Mouse (Mus musculus) spleen, postnatal 36 days (tissue): ENCODE measurements around the gene Rab40b.

Source experiments
- DNase-seq, 2 experiments: peaks; one replicate each; pipeline ENCODE4 v3.0.0; 2022; ENCODE audit warnings: low spot score in 2 of 2, mixed read lengths in 1 of 2

Gene Rab40b

DNA sequence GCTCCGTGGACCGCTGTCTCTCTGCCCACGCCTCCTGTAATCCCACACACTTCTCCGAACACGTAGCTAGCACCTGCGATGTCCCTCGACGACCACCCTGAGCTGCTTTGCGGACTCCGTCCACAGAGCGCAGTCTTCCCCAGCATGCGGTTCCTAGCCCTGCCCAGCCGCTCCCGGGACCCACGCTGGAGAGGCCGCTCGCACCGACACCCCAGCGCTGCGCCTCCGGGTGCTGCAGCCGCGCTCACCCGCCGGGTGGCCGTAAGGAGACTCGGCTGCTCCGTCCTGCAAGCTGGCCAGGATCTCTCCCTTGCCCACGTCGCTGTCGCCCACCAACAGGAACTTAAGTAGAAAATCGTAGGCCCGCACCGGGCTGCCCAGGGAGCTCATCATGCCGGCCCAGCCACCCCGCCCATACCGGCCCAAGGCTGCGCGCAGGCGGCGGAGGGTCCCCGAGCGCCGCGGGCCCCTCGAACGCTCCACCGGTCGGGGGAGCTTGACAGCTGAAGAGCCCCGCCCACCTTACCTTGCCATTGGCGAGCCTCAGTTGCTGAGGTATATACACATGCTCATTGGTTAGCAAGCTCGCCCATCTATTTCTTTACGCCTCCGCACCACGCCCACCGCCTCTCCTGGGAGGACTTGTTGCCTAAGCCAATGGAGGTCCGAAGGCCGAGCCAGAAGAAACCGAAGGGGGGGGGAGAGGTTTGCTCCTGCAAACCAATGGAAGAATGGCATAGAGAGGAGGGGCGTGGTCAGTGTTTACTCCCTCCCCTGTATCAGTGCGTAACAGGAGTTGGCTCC, at the start of gene Rab40b:
Gene Rab40b (minus strand): TSS at position 502 of the 804 bp plus-strand sequence.
- peak; percentile 55 to 69 for DNase-seq

DNA sequence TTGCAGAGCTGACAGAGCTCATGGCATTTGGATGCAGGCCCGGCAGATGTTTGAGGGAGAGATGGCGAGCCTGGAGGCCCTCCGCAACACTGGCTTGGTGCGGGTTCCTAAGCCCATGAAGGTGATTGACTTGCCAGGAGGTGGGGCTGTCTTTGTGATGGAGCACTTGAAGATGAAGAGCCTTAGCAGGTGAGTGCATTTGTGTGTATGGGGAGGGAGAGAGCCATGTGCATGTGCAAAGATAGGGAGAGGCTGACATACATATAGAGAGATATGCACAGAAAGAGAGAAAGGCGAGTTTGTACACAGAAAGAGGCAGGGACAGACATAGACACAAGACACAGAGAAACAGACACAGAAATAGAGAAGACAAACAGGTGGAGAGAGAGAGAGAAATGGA, 49.2 kb upstream of the Rab40b start:
- DNase-seq = peak in 1 of 2 experiments; percentile 16

DNA sequence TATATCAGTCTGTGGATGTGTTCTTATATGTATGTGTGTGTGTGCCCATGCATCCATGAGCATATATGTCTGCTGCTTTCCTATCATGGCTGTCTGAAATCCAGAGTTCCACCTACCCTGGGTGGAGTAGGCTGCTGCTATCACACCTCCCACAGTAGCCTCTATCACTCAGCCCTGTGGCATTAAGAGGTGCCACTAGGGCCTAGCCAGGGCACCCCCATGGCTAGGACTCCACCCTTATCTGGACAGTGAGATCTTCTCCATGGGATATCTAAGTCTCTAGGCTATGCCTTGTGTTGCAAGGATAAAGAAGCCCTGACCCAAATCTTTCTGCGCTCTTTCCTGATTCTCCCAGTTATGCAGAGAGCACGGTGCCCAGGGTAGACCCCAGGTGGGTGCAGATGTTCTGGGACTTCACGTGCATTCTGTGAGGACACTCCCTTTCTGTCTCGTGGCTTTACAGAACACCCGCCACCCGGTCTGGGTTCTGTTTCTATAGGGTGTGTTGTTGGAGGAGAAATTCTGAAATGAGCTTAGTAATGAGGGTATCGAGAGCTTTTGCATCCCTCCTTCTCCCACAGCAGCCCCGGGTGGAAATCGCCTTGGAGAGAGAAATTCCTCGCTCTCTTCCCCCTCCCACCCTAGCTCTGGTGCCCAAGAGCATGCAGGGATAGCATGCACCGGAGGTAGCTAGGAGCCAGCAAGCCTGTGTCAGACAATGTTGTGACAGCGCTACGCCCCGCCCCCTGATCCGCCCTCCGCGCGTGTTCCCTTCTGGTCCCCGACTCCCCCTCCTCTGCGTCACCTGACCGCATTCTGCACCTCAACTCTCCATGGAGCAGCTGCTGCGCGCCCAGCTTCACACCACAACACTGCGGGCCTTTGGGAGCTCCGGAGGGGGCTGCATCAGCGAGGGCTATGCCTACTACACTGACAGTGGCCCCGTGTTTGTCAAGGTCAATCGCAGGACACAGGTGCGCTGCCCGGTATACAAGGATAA, 46.4 kb upstream of the Rab40b start, which contains the start of gene Fn3k:
Gene Fn3k (plus strand): TSS at position 758 of the 1,000 bp plus-strand sequence.
- peak; percentile 86 to 89 for DNase-seq

- peak; percentile 52 to 68 for DNase-seq
These were observed 45.3 kb upstream of the Rab40b start for GRCm38 (mm10) chr11:121433397-121433796.

DNA sequence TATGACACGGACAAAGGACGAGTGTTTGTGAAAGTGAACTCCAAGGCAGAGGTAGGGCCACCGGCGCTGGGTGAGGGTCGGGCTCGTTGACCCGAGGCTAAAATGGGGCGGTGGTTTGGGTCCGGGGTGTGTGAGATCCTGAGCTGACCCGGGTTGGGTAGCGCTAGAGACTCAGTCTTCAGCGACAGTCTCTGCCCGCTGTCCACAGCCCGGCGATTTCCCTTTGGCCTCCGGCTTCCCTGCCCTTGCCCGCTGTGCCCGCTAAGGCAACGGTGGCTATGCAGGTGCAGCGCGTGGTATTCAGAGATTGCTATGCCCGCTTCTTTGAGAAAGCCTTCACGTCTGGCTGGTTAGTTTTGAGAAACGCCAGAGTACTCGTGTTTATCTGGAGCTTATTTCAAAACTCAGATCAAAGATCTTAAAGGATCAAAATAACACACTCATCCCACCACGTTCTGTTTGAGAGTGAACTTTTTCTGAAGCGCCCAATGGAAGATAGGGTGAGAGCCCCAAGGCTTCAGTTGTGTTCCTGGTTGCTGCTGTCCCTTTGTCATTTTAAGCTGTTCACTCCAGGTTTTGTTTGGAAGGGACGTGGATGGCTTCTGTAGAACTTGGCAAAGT, 33.6 kb upstream of the Rab40b start:
- peak in 1 of 2 experiments; percentile 4 for DNase-seq

DNA sequence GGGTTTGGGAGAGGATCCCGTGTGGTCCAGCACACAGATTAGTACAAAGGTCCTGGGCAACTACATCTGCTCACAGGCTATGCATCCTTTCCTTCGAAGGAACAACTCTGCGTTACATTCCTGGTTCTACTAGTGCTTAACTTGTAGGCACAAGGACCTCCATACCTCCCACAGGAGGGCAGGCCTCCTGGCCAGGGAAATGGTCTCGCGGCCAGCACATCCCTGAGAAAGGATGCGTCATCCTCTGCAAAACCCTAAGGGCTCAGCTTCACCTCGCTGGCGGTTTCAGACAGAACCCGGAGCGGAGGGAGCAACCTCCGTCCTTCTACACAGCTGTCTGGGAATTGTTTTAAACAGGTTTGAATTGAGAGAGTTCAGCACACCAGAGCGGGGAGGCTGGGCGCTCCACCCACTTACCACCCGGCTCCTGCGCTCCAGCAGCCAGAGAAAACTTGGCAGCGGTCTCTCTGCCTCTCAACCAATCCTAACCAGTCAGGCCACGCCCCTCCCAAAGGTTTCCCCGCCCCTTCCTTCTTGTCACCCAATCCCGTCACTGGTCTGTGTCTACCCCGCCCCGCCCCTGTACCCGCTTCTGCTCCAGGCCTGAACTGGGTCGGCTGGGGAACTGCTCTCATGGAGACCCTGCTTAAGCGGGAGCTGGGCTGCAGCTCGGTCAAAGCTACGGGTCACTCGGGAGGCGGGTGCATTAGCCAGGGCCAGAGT, 32.9 kb upstream of the Rab40b start, which contains the start of gene Fn3krp:
Gene Fn3krp (plus strand): TSS at position 572 of the 723 bp plus-strand sequence.
- DNase-seq = peak; percentile 97 to 99

DNA sequence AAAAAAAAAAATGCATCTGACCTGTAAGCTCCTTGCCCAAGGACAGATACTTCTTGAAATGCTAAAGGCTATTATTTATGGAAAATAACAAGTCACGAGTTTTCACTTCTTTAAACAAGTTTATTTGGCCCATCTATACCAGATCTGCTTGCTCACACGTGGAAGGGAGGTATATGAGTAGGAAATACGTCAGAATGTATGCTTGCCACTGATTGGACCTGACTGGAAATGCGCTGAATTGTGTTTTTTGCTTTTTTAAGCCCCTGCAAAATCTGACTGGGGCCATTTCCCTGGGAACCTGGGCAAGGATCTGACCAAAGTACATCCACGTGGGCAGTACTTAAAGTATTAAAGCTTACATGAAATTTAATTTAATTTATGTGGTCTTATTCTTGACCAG, 32.3 kb upstream of the Rab40b start:
- DNase-seq = no peak

DNA sequence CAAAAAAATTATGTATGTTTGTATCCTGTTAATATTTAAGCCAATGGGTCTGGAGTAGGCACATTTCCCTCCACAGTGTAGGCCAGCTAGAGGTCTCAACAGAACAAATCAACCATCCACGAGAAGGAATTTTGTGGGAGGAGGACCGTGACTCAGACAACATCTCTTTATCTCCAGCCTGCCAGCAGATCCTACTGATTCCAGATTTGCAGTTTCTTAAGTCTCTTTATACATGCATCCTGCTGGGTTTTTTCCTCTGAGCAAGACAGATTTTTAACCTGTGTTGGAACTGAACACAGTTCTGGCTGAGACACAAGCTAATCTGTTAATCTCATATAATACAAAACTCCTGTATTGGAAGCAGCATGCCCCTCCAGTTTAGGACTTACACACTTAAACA, 30.9 kb upstream of the Rab40b start:
- DNase-seq = no peak

- no peak for DNase-seq
These were observed 29.9 kb upstream of the Rab40b start for GRCm38 (mm10) chr11:121417971-121418370.

DNA sequence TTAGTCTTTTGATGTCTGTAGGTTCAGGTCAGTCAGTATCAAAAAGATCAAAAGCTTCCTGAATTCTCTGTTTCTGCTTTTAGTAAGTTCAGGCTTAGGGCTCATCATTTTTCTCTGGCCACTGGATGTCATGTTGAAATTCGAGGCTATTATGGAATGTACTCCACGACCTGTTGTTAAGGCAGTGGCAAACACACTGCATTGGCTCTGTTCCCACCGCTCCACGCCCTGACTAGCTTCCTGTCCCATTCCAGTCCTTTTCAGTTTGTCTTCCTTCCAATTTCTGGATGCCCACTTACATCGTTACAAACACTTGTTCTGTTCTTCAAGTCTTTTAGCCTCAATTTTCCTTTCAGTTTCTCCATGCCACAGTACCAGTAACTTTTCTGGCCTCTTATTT, 27.3 kb upstream of the Rab40b start:
- no peak for DNase-seq

- no peak for DNase-seq
These were observed 26.7 kb upstream of the Rab40b start for GRCm38 (mm10) chr11:121414762-121415161.

GRCm38 (mm10) chr11:121407366-121408155, 19.5 kb upstream of the Rab40b start:
- no peak for DNase-seq

- no peak for DNase-seq
These were observed 4.4 kb upstream of the Rab40b start for GRCm38 (mm10) chr11:121392405-121392804.

GRCm38 (mm10) chr11:121390793-121391192, 2.7 kb upstream of the Rab40b start:
- DNase-seq = no peak

- no peak for DNase-seq
These were observed 499 bp upstream of the Rab40b start for GRCm38 (mm10) chr11:121388554-121388945.

DNA sequence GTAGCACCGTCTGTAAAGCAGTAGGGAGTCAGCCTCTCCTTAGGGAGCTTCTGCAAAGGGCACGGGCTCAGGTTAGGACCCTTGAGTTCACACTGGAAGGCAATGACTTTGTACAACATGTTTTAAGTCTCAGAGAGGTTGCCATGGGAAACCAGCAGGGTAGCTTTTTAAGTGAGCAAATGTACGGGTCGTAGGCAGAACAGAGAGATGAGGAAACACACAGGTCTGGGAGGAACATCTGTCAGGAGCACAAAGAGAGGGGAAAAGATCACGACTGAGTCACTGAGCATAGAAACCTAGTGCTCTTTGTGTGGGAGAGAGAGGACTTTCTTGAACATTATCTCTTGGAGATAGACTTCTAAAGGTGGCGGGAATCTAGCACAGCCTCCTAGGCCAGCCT, 7.8 kb downstream of the Rab40b start:
- DNase-seq = no peak

DNA sequence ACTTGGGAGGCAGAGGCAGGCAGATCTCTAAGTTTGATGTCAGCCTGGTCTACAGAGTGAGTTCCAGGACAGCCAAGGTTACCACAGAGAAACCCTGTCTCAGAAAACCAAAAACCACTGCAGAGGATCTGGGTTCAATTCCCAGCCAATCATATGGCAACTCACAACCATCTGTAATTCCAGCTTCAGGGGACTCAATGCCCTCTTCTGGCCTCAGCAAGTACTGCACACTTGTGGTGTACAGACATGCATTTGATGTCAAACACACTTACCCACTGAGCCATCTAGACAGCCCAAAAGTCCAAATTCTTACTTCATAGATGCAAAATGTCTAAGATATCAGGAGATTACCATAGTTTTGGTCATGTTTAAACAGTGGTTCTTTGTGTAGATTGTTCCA, 9.4 kb downstream of the Rab40b start:
- DNase-seq = no peak

GRCm38 (mm10) chr11:121373305-121373704, 14.7 kb downstream of the Rab40b start:
- peak in 1 of 2 experiments; percentile 17 for DNase-seq

DNA sequence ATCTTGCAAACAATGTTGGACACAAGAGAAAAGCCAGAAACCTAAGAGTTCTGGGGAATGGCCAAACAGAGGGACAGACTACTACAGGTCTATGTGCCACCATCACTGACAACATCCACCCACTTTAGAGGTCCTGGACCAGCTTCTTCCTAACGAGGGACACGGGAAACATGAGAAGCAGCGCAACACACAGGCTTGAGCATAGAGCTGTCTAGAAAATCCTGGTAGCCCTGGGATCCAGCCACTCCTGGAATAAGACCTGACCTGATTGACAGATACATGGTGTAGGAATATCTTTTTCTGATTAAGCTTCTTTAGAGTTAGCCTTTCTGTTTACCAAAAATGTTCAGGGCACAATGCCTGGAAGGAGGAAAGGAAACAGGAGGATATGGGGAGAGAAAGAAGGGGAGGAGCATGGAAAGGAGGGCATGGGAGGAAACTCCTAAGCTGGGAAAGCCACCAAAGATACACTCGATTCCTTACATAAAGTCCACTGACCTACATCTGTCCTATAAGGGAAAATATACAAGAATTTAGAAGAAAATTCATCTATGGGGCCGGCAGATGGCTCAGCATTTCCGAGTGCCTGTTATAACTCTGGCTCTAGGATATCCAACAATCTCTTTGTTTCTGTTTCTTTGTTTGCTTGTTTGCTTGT, 17.6 kb downstream of the Rab40b start:
- DNase-seq = no peak

DNA sequence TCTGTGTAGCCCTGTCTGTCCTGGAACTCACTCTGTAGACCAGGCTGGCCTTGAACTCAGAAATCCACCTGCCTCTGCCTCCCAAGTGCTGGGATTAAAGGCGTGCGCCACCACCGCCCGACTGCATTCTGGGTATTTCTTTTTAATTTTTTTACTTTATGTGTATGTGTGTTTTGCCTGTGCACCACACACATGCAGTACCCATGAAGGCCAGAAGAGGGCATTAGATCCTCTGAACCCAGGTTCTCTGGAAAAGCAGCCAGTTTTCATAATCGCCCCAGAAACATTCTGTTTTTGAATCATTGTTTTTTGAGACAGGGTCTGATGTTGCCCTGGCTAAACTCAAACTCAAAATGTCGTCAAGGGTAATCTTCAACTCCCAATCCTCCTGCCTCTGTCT, 18.4 kb downstream of the Rab40b start:
- peak in 1 of 2 experiments; percentile 32 for DNase-seq
